Mouse (Mus musculus) embryonic fibroblast, embryonic 13.5 days (primary cell): ENCODE measurements around the gene Robo1.

ENCODE experiments used
- CTCF ChIP-seq: IDR thresholded peaks from 2 replicates; pipeline ENCODE4 v1.5.1; 2011; ENCODE audit warnings: mild to moderate bottlenecking, control low read depth, low read length, moderate library complexity, borderline replicate concordance; ENCODE audit not compliant: insufficient read depth
- POLR2A ChIP-seq: IDR thresholded peaks from 2 replicates; pipeline ENCODE4 v1.6.1; 2011; ENCODE audit warnings: low read depth, mild to moderate bottlenecking, control low read depth, low read length, moderate library complexity

DNA sequence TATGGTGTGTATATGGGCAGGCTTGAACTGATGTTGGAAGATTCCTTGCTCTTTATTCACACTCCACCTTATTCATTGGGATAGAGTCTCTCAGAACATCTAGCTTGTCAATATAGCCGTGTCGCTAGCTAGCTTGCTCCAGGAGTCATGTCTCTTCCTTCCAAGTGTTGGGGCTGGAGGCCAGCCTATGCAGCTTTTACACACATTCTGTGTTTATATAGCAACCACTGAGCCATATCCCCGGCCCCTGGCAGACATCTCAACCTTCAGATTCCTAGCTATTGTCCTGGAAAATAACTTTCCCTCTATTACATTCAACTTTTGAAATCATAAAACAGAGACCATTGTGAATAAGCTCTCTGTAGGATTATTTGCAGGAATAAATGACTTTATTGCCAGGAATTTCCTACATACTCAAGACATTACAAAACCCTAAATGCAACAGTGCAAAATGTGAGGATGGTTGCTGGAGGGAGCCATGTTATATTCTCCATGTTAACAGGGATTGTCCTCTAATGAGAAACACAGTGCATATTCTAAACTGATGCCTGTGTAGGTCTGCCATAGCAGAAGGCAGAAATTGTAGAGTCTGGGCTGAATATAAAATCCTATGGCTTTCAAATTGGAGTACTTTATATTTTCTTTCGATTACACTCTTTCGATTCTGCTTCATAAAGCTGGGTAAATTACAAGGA lies 546.9 kb downstream of the Robo1 start:
- TF ChIP-seq CTCF (no peak), POLR2A (no peak)
